Mouse (Mus musculus) urinary bladder, postnatal 10 days (tissue): ENCODE measurements around the gene Snrnp70.
"Not testable (repeated sequence)": the region's sequence is repeated elsewhere in the genome, so short reads cannot be mapped to it uniquely, and the experiment has no call there.

ENCODE experiments used
- DNase-seq: peaks from one replicate; pipeline ENCODE4 v3.0.0; 2022; ENCODE audit warnings: low spot score

The Snrnp70 gene

DNA sequence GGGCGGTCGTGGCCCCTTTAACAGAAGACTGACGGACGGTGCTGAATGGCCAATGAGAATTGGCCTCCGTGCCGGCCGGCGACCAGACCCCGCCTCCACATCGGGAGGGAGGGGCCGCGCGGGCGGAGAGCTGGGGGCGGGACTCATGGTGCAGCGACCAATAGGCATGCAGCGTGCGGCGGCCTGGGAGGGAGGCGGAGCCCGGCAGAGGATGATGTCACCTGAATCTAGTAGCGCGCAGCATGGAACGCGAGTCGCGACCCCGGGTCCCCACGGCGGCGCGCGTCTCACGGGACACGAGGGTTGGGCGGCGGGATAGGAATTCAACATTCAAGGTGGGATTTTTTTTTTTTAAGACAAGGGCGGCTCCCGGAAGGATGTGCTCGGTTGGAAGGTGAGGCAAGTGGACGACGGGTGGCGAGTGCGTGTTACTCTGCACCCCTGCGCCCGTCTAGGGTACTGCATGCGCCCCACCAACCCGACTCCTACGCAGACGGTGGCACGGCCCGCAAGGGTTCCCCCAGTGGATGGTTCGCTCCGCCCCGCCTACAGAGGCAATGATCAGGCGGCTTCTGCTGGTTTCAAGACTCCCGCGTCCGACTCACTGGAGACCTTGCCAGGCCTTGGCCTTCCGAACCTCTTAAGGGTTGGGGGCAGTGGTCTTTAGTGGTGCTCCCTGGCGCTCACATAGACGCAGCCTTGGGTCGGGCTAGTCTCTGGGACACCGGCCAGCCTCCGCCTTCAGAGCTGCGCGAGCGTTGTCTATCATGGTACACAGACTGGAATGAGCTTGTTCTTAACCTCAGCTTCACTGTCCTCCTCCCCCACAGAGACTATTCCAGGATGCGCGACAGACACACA lies 28.3 kb downstream of the Snrnp70 start:
- peak; percentile 94 for DNase-seq

GRCm38 (mm10) chr7:45366652-45367019 lies 28.9 kb downstream of the Snrnp70 start, which contains the start of gene Ppfia3:
Ppfia3 (minus strand) TSS chr7:45367019.
- DNase-seq = no peak

DNA sequence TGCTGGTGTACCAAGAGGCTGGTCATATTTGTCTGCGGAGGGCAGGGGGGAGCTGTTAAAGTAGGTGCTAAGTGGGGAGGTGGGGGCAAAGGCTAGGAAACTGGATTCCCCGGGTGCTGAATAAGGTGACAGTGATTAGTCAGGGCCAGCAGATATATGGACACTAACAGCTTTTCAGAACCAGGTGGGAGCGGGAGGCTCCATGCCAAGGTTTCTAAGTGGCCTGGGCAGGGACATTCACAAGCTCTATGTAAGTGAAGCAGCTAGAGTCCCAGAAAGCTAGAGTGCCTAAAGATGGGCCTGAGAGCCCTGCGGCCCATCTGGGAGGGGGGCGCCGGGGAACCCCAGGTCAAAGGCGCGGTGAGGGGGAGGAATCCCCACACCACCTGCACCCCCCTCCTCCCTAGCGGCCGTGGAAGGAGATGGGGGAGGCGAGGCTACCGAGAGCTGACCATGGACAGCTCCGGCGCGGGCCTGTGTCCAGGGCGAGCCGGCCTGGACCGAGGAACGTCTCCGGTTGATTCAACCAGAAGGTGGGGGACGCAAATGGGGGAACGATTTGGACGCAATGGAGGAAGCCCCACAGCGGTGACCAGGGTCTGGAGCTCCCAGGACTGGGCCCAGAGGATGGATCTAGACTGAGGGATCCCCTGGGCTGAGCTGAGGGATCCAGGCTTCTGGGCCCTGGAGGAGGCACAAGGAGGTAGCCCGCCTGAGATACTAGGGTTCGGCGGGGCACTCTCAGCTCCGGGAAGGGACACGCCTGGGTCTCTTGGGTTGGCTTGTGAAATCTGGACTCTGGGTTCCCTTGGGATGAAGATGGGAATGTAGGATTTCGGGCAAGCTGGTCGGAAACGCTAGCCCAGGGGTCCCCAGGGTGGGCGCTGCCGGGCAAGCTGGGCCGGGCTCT lies 29.5 kb downstream of the Snrnp70 start:
- no peak for DNase-seq

- no peak for DNase-seq
These were observed 31.6 kb downstream of the Snrnp70 start for GRCm38 (mm10) chr7:45363983-45364382.

DNA sequence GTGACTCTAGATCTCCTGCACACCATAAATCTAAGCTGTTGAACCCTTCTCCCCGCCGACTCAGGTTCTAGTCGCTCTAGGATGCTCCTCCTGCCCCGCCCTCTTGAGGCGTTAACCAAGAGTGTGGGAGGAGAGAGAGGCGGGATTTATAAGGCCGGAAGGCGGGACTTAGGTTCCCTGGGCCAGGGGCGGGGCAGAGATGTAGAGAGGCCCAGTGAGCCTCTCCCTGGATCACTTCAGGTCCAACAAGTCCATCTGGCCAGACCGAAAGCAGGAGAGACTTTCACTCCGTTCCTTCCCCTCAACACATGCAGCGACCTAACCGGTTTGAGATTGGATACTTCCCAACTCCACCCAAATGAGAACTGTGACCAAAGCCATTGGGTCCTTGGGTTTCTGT lies 32.7 kb downstream of the Snrnp70 start:
- DNase-seq = no peak

- no peak for DNase-seq
These were observed 34.2 kb downstream of the Snrnp70 start for GRCm38 (mm10) chr7:45361243-45361804.

GRCm38 (mm10) chr7:45360404-45361125 lies 35.0 kb downstream of the Snrnp70 start:
- DNase-seq = no peak

- not testable (repeated sequence) for DNase-seq
These were observed 36.5 kb downstream of the Snrnp70 start for GRCm38 (mm10) chr7:45359081-45359480.

- DNase-seq = no peak
These were observed 39.5 kb downstream of the Snrnp70 start for GRCm38 (mm10) chr7:45356087-45356486.

- no peak for DNase-seq
These were observed 40.1 kb downstream of the Snrnp70 start for GRCm38 (mm10) chr7:45355318-45356020.

DNA sequence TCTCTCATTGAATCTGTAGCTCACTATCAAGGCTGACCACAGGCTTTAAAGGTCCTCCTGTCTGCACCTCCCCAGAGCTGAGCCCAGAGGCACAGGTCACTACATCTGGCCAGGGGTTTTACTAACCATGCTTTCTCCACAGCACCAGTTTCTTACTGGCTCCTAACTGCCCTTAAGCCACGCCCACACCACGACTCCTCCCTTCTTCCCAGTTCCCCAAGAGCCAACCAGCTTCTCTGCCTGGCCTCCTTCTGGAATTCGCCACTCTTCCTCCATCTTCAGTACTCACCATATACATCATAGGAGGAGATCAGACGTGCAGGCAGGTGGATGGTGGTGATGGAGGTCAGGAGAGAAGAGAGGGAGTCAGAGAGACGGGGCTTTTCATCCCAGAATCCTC lies 42.5 kb downstream of the Snrnp70 start:
- no peak for DNase-seq

- no peak for DNase-seq
These were observed 48.6 kb downstream of the Snrnp70 start for GRCm38 (mm10) chr7:45346905-45347304.

DNA sequence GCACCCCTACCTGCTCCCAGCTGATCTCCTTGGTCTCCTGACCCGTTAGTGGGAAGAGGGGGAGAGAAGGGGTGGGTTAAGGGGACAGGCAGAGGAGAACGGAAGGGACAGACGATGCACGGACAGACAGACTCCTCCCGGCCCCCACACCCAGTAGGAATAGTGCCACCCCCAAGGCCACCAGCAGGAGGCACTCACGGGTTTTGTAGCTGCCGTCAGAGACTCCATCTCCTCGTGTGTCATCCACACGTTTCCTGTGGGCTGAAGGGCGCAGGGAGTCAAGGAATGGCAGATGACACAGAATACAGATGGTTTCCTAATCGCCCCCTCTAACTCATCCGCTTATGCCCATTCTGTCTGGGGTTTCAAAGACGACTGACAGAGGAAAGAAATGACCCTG lies 52.0 kb downstream of the Snrnp70 start:
- DNase-seq = no peak

- DNase-seq = no peak
These were observed 53.5 kb downstream of the Snrnp70 start for GRCm38 (mm10) chr7:45342081-45342480.

GRCm38 (mm10) chr7:45341303-45341702 lies 54.2 kb downstream of the Snrnp70 start:
- DNase-seq = no peak

DNA sequence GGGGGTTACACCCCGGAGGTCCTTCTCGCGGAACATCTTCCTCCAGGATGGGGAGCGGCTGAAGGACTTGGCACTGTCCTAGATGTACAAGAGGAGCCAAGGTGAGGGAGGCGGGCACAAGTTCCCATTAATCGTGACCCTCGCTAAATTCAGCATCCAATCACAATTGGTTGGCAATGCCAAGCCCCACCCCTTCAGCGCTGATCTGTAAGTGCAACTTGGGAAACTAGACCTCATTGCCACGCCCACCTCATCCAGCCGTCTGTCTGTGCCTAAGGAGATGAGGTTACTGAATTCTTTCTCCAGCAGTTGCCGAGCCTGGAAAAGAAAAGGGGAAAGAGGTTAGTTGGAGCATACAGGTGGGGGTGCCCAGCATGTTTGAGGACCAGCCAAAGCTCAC lies 54.9 kb downstream of the Snrnp70 start:
- no peak for DNase-seq

DNA sequence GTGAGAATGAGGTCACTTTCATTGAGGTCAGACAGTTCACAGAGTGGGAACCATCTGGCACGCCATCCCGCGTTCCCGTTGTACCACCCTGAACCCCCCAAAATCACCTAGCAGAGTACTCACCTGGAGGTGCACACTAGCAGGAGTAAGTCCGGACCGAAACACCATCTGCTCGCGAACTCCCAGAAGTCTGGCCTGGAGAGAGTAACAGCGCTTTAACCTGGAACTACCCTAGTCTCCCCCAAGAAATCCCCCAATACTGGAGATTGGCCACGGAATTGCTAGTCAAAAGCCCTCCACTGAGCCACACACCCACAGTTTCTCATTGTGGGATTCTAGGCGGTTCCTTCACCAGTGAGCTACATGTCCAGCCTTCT lies 55.5 kb downstream of the Snrnp70 start:
- no peak for DNase-seq

DNA sequence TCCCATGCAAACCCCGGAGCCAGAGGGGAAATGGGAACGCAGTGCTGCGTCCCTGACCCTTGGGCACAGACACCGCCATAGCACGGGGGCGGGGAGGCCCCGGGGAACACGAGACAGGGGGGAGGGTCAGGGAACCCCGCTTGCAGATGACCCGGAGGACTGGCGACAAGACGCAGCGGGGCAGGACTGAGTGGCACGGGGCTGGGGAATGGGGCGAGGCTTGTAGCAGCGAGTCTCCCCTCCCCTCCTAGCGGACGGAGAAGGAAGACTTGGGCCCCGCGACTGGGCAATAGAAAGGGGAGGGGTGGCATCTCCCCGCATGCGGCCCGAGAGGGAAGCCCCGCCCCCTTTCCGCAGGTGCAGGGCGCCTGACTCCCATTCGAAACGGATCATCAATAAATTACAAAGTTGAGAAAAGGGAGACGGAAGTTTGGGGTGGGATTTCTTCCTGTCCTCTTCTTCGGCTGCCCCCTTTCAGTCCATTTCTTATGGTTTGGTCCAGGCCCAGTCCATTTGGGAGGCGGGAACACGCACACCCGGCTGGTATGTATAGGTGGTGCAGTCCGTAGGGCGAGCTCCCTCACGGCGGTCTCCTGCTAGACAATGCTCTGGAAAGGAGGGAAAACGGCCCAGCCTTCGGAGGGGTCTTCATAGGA lies 56.0 kb downstream of the Snrnp70 start:
- DNase-seq = no peak

DNA sequence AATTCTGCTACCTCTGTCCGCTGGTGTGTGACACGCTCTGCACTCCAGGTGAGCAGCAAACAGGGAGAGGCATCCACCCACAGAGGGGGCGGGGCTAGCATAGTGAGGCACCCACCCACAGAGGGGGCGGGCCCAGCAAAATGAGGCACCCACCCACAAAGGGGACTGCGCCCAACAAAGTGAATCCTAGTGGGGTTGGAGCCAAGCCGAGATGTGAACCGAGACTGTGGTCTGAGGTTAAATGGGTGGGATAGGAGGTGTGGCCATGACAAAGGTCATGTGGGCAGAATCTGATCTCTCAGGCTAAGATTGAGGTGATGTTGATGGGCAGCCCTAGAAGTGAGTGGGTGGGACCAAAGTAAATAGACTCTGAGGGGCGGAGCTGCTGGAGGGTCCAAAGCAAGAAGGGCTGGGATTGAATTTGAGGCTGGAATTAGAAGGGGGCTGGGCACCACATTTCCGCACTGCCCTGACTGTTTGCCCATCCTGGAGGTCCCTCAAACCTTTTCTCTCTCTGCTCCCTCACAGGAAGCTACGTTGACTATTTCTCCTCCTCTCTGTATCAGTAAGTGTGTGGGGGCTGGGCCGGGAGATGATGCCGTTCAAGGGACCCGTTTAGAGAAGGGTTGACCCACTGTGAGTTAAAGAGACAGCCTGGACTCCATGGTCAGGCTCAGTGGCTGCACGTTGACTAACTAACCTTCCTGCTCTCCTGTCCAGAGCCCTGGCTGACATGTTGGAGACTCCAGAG lies 57.2 kb downstream of the Snrnp70 start:
- no peak for DNase-seq

DNA sequence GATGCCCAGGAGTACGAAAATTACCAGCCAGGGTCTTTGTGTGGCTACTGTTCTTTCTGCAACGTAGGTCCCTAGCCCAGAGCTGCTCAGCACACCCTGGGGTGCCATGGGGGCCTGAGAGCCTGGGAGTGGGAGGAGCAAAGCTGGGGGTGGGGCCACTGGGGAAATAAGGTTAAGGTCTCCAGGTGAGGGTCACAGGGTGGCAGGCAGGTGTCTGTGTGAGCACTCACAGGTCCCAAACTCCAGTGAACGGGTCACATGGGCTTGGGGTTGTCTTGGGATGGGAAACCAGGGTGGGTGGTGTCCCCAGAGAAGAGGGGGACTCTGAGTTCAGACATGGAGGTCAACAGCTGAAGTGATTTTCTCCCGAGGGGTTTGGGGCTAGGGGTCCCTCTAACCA lies 58.1 kb downstream of the Snrnp70 start:
- DNase-seq = no peak
